In genomic region chr3:31109108-31109507, GRCm38 (mm10) we compare ENCODE assay signal across 11 mouse cellular contexts. TPM values are rescaled to one million over a fixed set of nuclear protein-coding genes. Genes with fewer than 3 reads are reported as not detected.
DNase-seq lines count a peak whose midpoint lies in the region; ATAC-seq and TF ChIP-seq lines count a peak whose summit lies in the region.
"Had no signal": no experiment of that assay in that cellular context is flagged by ENCODE, and none has a peak within 500 bp of the region (broad histone marks: within the 10 kb centered on the region; RNA-seq: fewer than 3 reads in every experiment).

No protein-coding gene starts in this region.

- 0 out of 2 replicates have a peak, but pooled peaks have one; percentile 58 for ATAC-seq in midbrain, embryonic 13.5 days
- peak; percentile 76 for ATAC-seq in hindbrain, embryonic 16.5 days

- DNase-seq in heart, adult 2 months, result no peak
- DNase-seq in heart, adult 9 months (ENCODE audit: low spot score in 2 of 2), result no peak
- DNase-seq in midbrain, embryonic 10.5 days (ENCODE audit: low spot score), result no peak
- DNase-seq in telencephalon, adult 2 months (ENCODE audit: low read depth, low spot score), result peak; percentile 61
- DNase-seq in cerebellum, adult 11 months, result no peak
- DNase-seq in urinary bladder, adult 2 months (ENCODE audit: low spot score), result no peak
- DNase-seq: adrenal gland, postnatal 10 days; kidney, adult 11 months; lung, adult 2 months had no signal

- TF ChIP-seq EP300 in heart, adult 2 months (IDR thresholded peaks at IDR 0.05; ENCODE audit: insufficient read depth, low read depth, low read length), result no peak

- peaks cover 11% of the 10 kb centered on the region for H3K4me1 ChIP-seq in heart, adult 2 months (ENCODE audit: control insufficient read depth, insufficient read depth, low read length)
- peaks cover 31% of the 10 kb centered on the region for H3K4me1 ChIP-seq in midbrain, embryonic 13.5 days (replicated peaks)
- H3K4me1 ChIP-seq in midbrain, embryonic 10.5 days, result peaks cover 11% of the 10 kb centered on the region
- peaks cover 5% of the 10 kb centered on the region; the same call in 1 of the 2 replicates for H3K4me1 ChIP-seq in hindbrain, embryonic 16.5 days (ENCODE audit: control insufficient read depth, insufficient read depth, low read depth, low read length)

- no peaks in the 10 kb centered on the region for H3K27me3 ChIP-seq in heart, adult 2 months (ENCODE audit: control insufficient read depth, insufficient read depth, low read length)
- H3K27me3 ChIP-seq in midbrain, embryonic 13.5 days, result no peaks in the 10 kb centered on the region
- no peaks in the 10 kb centered on the region for H3K27me3 ChIP-seq in midbrain, embryonic 10.5 days (ENCODE audit: low read depth, poor library complexity, severe bottlenecking)
- H3K27me3 ChIP-seq in hindbrain, embryonic 16.5 days (replicated peaks; ENCODE audit: control insufficient read depth, insufficient read depth, low read length), result no peaks in the 10 kb centered on the region

- no peak overlapping the region for H3K9ac ChIP-seq in heart, adult 2 months (ENCODE audit: low read depth, low read length)
- H3K9ac ChIP-seq in midbrain, embryonic 13.5 days (replicated peaks), result no peak overlapping the region
- no peak overlapping the region for H3K9ac ChIP-seq in hindbrain, embryonic 16.5 days (ENCODE audit: low read depth, low read length)

- intact Hi-C loops in heart, adult 2 months (cut with DNase I), result no loop called here

- TF ChIP-seq POLR2A in heart, adult 2 months (IDR thresholded peaks at IDR 0.05; ENCODE audit: insufficient read depth, low read depth, low read length), result no peak

- no peaks in the 10 kb centered on the region for H3K9me3 ChIP-seq in midbrain, embryonic 13.5 days
- no peaks in the 10 kb centered on the region for H3K9me3 ChIP-seq in midbrain, embryonic 10.5 days (replicated peaks)
- no peaks in the 10 kb centered on the region for H3K9me3 ChIP-seq in hindbrain, embryonic 16.5 days (ENCODE audit: control insufficient read depth, low read length)

- H3K27ac ChIP-seq in heart, adult 2 months, result no peak overlapping the region
- no peak overlapping the region for H3K27ac ChIP-seq in midbrain, embryonic 13.5 days
- H3K27ac ChIP-seq in midbrain, embryonic 10.5 days (replicated peaks), result no peak overlapping the region
- H3K27ac ChIP-seq in hindbrain, embryonic 16.5 days (ENCODE audit: low read depth, low read length), result no peak overlapping the region

- H3K36me3 ChIP-seq in heart, adult 2 months (ENCODE audit: control insufficient read depth, insufficient read depth, low read length), result peaks cover 9% of the 10 kb centered on the region
- H3K36me3 ChIP-seq in midbrain, embryonic 13.5 days, result peaks cover 12% of the 10 kb centered on the region
- H3K36me3 ChIP-seq in midbrain, embryonic 10.5 days, result peaks cover 47% of the 10 kb centered on the region
- peaks cover 2% of the 10 kb centered on the region; the same call in 1 of the 2 replicates for H3K36me3 ChIP-seq in hindbrain, embryonic 16.5 days (ENCODE audit: control insufficient read depth, insufficient read depth, low read length)

- peaks cover 3% of the 10 kb centered on the region; the same call in 1 of the 2 replicates for H3K79me2 ChIP-seq in heart, adult 2 months (replicated peaks; ENCODE audit: control insufficient read depth, insufficient read depth, low read length)

- H3K4me3 ChIP-seq in heart, adult 2 months, result no peak overlapping the region
- no peak overlapping the region for H3K4me3 ChIP-seq in midbrain, embryonic 13.5 days (replicated peaks)
- H3K4me3 ChIP-seq in midbrain, embryonic 10.5 days, result no peak overlapping the region
- no peak overlapping the region for H3K4me3 ChIP-seq in hindbrain, embryonic 16.5 days (ENCODE audit: low read length)

- no peak overlapping the region for H3K4me2 ChIP-seq in midbrain, embryonic 13.5 days (replicated peaks)
- no peak overlapping the region for H3K4me2 ChIP-seq in hindbrain, embryonic 16.5 days (ENCODE audit: low read length)

- 43% methylated on average over 3 of the region's 3 CpGs for WGBS in heart, adult 2 months
- 80% methylated on average over 3 of the region's 3 CpGs for WGBS in midbrain, embryonic 13.5 days
- 92% methylated on average over 3 of the region's 3 CpGs for WGBS in midbrain, embryonic 10.5 days
- 72% methylated on average over 3 of the region's 3 CpGs for WGBS in hindbrain, embryonic 16.5 days

- TF ChIP-seq CTCF in heart, adult 2 months (IDR thresholded peaks at IDR 0.05), result peak; percentile 60

RNA-seq across cellular contexts. Expression of gene Skil, which starts 14.2 kb away (rescaled TPM):
- total RNA-seq in heart, adult 2 months (2021), result 10 to 100 TPM; 14.2 to 15.4 TPM
- 8.0 and 13.8 TPM in 2 replicates for polyA plus RNA-seq in heart, adult 2 months (2012; rRNA removed)
- polyA plus RNA-seq in midbrain, embryonic 13.5 days (2015; fragmentation: Nextera tagmentation; extraction: Ambion mirVana), result 36.8 and 41.1 TPM in 2 replicates
- polyA plus RNA-seq in midbrain, embryonic 10.5 days (2016; fragmentation: Nextera tagmentation; extraction: Ambion mirVana), result 30.6 and 39.9 TPM in 2 replicates
- polyA plus RNA-seq in hindbrain, embryonic 16.5 days (2015; fragmentation: Nextera tagmentation; extraction: Ambion mirVana), result 20.4 and 23.5 TPM in 2 replicates
- polyA plus RNA-seq in urinary bladder, adult 2 months (2012; rRNA removed), result 14.0 and 15.0 TPM in 2 replicates

RNA-seq across cellular contexts. Expression of gene Cldn11, which starts 40.6 kb away (rescaled TPM):
- under 1 TPM; 0.57 to 0.68 TPM for total RNA-seq in heart, adult 2 months (2021)
- 0.59 and 0.94 TPM in 2 replicates for polyA plus RNA-seq in heart, adult 2 months (2012; rRNA removed)
- 43.4 and 47.0 TPM in 2 replicates for polyA plus RNA-seq in midbrain, embryonic 13.5 days (2015; fragmentation: Nextera tagmentation; extraction: Ambion mirVana)
- 7.6 and 8.4 TPM in 2 replicates for polyA plus RNA-seq in midbrain, embryonic 10.5 days (2016; fragmentation: Nextera tagmentation; extraction: Ambion mirVana)
- polyA plus RNA-seq in hindbrain, embryonic 16.5 days (2015; fragmentation: Nextera tagmentation; extraction: Ambion mirVana), result 50.5 and 72.7 TPM in 2 replicates
- polyA plus RNA-seq in urinary bladder, adult 2 months (2012; rRNA removed), result 0.91 and 1.5 TPM in 2 replicates
